Mouse (Mus musculus): Measurements from ENCODE around the gene Ptp4a2. TPM values are rescaled to one million over a fixed set of nuclear protein-coding genes. Genes with fewer than 3 reads are reported as not detected.
"Not testable (repeated sequence)": the region's sequence is repeated elsewhere in the genome, so short reads cannot be mapped to it uniquely, and the experiment has no call there.

Ptp4a2 gene
- total RNA-seq, 2 experiments from 2014 or later, result 142 to 143 TPM

GRCm38 (mm10) chr4:129882555-129883293 lies 71.7 kb downstream of the Ptp4a2 start:
- peak in 1 of 2 experiments; percentile 52 for DNase-seq (ENCODE audit: low spot score in 2 of 2)

GRCm38 (mm10) chr4:129884041-129884930 lies 73.3 kb downstream of the Ptp4a2 start:
- peak; percentile 40 to 65 for DNase-seq (ENCODE audit: low spot score in 2 of 2)

GRCm38 (mm10) chr4:129889661-129890060 lies 78.6 kb downstream of the Ptp4a2 start:
- DNase-seq (ENCODE audit: low spot score in 2 of 2), result no peak

- DNase-seq (ENCODE audit: low spot score in 2 of 2), result no peak
These were observed 79.1 kb downstream of the Ptp4a2 start for GRCm38 (mm10) chr4:129890094-129890493.

- no peak for DNase-seq (ENCODE audit: low spot score in 2 of 2)
These were observed 83.8 kb downstream of the Ptp4a2 start for GRCm38 (mm10) chr4:129894861-129895260.

GRCm38 (mm10) chr4:129898815-129899214 lies 87.8 kb downstream of the Ptp4a2 start:
- DNase-seq (ENCODE audit: low spot score in 2 of 2), result not testable (repeated sequence)

Small RNA genes lying within 50 kb of the gene (microRNA-seq; reads per million reads assigned to microRNA genes)
- gene Gm28017, result 0 reads per million in 2 experiments

Other genes with a start within 250 kb of the Ptp4a2 start
- gene Lck, start 237.6 kb upstream of the Ptp4a2 start, total RNA-seq (2021), result 1 to 10 TPM; 3.4 to 3.9 TPM
- gene Fam167b, start 232.7 kb upstream of the Ptp4a2 start, total RNA-seq (2021), result under 1 TPM; 0.51 to 0.74 TPM
- 100 to 1,000 TPM; 127 to 131 TPM for gene Eif3i, start 210.6 kb upstream of the Ptp4a2 start, total RNA-seq (2021)
- 10 to 100 TPM; 73.7 to 79.8 TPM for gene Tmem234, start 210.6 kb upstream of the Ptp4a2 start, total RNA-seq (2021)
- 1 to 10 TPM; 5.6 to 6.2 TPM for gene Dcdc2b, start 197.0 kb upstream of the Ptp4a2 start, total RNA-seq (2021)
- gene Iqcc, start 192.1 kb upstream of the Ptp4a2 start, total RNA-seq (2021), result 10 to 100 TPM; 36.2 to 37.4 TPM
- gene Ccdc28b, start 187.3 kb upstream of the Ptp4a2 start, total RNA-seq (2021), result 10 to 100 TPM; 55.7 to 59.1 TPM
- 10 to 100 TPM; 49.9 to 51.3 TPM for gene Txlna, start 170.2 kb upstream of the Ptp4a2 start, total RNA-seq (2021)
- 10 to 100 TPM; 87.8 to 89.6 TPM for gene Kpna6, start 138.5 kb upstream of the Ptp4a2 start, total RNA-seq (2021)
- 10 to 100 TPM; 12.8 to 15.5 TPM for gene Tmem39b, start 114.4 kb upstream of the Ptp4a2 start, total RNA-seq (2021)
- 10 to 100 TPM; 82.7 to 88.7 TPM for gene Khdrbs1, start 68.9 kb upstream of the Ptp4a2 start, total RNA-seq (2021)
- gene Spocd1, start 118.0 kb downstream of the Ptp4a2 start, total RNA-seq (2021), result under 1 TPM; 0.37 to 0.41 TPM
- 100 to 1,000 TPM; 515 to 540 TPM for gene Adgrb2, start 173.7 kb downstream of the Ptp4a2 start, total RNA-seq (2021)
- gene Col16a1, start 236.6 kb downstream of the Ptp4a2 start, total RNA-seq (2021), result 10 to 100 TPM; 11.3 to 12.2 TPM